Mouse (Mus musculus) neural tube, embryonic 10.5 days (tissue): ENCODE data around the gene Grik4.
A peak's percentile ranks its signal among the peaks of the same experiment; 100 is the strongest.

Experiments
- DNase-seq: peaks from one replicate; pipeline ENCODE4 v3.0.0-alpha.2; 2017; ENCODE audit warnings: low spot score; ENCODE audit errors: extremely low spot score

The Grik4 gene

GRCm38 (mm10) chr9:42906995-42907394 lies 37.3 kb downstream of the Grik4 start:
- no peak for DNase-seq

DNA sequence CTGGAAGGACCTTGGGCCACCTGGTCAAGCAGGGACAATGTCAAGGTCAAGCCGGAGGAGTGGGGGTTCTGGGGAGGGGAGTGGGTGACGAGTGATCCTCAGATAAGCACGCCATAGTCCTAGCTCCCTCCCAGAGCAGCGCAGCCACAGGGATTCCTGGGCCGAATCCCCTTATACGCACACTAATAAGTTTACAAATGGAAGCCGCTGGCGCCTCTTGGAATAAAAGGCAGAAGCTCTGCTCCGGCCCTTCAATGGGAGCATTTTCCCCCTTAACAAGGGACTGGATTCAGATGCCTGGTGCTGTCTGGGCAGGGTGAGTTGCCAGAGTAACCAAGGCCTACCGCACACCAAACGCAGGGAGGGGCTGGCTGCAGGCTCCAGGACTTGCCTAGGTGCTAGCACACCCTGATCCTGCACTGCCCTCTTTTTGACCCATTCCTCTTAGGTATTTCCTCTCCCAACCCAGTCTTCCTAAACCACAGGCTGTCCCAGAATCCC lies 46.2 kb downstream of the Grik4 start:
- DNase-seq, result peak; percentile 49

DNA sequence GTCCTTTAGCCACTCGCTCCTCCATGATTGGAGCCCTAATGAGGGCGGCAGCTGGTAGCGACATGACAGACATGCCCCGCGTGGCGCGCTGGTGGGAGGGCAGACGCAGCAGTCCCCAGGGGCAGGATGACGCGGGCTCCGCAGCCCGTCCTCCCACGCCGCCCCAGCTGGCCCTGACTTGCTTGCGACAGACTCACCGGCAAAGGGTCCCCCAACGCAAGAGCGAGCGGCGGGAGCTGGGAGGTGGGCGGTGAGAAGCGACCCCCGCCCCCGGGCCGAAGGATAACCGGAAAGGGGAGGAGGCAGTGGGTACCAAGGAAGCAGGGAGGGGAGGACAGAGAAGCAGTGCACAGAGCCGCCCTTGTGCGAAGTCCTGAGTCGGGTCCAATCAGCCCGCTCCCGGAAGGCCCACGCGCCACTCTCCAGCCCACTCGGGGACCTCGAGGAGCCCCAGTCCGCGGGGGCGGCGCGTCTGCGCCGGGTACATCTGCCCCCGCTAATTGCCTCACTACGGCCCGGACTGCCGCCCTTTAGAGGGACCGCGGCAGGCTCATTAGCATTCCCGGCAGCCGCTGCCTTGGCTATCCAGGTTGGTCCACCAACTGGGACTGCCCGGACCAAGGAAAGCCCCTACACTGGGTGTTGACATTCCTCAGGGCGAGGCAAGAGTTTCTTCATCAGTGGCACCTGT lies 46.8 kb downstream of the Grik4 start:
- peak; percentile 70 for DNase-seq

GRCm38 (mm10) chr9:42896421-42897210 lies 47.7 kb downstream of the Grik4 start:
- peak; percentile 42 for DNase-seq

- no peak for DNase-seq
Observed at GRCm38 (mm10) chr9:42892765-42893164, 51.5 kb downstream of the Grik4 start.

GRCm38 (mm10) chr9:42887930-42888329 lies 56.4 kb downstream of the Grik4 start:
- no peak for DNase-seq

DNA sequence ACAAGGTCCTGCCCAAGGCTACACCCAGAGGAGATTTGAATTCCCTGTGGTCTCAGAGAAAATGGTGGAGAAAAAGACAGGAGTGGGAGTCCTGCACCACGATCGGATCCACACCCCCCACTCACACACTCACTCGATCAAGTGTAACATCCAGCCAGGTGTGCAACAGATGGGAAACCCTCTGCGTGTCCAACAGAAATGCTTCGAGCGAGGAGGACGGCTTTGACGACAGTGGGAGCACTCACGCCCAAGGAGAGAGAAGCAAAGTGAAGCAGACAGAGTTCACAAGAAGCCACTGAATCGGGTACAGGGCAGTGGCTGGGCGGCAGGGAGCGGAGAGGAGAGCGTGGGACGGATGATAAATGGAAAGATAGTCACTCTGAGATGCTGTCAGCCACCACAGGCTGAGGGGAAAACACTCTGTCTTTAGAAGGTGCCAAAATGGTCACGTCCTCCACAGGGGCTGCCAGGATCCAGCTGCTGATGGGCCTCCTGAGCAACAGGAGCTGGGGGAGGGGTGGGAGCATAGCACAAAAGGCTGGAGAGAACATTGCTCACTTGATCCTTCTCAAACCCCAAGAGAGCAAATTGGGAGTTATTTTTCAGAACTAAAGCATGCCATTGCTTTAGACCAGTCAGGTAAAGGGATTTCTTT lies 58.1 kb downstream of the Grik4 start:
- DNase-seq, result no peak

DNA sequence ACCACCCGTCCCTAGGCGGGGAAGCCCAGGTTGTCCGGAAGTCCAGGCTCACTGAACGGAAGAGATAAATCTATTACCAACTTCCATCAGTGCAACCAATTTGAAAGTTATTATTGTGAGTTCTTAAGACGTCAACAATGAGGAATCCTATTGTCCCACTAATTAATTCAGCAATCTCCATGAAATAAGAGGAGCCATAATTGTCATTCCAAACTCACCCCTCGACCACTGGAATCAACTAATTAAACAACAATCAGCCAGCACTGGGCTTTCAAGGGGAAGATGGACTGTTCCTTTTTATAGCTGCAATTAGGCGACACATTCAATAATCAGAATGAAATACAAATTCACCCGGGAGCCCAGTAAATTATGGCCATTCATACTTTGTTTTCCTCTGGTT lies 58.7 kb downstream of the Grik4 start:
- DNase-seq, result no peak

DNA sequence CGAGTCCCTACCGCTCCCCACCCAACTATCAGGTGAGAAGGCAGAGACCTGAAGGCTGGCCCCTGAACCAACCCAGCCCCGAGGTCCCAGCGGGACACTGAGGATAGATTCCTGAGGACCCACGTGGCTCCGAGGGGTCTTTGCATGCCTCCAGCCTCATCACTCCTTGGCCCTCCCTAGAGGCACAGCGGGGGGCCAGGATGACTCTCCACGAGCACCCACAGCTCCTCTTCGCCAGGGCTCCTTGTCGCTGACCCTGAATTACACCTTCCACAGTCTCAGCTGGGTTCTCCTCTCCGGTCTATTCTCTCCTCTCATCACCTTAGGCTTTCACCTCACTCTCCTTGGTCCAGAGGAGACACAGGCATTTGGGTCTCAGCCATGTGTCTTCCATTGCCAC lies 59.2 kb downstream of the Grik4 start:
- DNase-seq, result no peak

DNA sequence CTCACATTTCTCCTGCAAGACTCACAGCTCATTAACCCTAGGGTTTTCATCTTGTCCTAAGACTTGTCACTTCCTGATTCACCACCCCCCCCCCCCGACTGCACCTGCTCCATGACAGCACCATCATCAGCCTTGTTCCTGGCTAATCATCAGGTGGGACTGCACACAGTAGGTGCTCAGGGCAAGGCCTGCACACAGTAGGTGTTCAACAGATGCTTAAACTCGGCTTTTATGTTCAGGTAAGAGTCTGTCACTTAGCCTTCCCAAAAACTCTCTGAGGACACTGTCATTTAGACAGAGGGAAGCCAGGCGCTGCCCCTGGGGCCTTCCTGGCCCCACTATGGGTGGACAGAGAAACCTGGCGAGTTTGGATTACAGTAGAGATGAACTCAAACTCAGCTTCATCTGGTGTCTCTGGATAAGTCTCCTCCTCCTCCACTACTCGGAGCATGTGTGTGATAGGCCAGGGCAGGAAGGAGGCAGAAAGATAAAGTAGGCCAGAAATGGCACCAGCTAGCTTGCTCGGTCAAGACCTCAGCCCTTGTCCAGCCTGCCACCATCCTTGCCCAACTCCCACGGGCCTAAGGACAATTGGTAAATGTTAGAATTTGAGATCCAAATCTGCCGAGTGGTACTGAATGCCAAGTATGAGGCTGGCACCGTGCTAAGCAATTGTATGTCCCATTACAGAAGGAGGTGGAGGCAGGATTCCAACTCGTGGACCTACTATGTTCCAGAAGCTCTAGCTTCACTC lies 61.1 kb downstream of the Grik4 start:
- DNase-seq, result no peak

- DNase-seq, result no peak
Observed at GRCm38 (mm10) chr9:42882313-42882712, 62.0 kb downstream of the Grik4 start.

DNA sequence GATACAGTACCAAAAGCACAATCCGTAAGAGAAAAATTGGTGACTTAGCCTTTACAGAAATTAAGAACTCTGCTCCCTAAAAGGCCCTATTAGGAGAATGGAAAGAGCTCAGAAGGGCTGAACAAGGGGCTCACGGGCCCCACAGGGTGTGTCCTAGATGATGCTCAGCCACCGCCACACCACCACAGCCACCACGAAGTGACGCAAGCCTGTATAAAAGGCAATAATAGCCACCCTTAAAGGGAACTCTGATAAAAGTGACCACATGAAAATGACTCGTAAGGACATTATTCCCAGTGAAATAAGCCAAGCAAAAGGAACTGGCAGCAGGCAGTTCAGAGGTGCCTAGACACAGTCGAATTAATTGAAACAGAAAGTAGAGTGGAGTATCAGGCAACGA lies 63.3 kb downstream of the Grik4 start:
- no peak for DNase-seq

- no peak for DNase-seq
Observed at GRCm38 (mm10) chr9:42878401-42878800, 65.9 kb downstream of the Grik4 start.

- DNase-seq, result no peak
Observed at GRCm38 (mm10) chr9:42872885-42873284, 71.4 kb downstream of the Grik4 start.

DNA sequence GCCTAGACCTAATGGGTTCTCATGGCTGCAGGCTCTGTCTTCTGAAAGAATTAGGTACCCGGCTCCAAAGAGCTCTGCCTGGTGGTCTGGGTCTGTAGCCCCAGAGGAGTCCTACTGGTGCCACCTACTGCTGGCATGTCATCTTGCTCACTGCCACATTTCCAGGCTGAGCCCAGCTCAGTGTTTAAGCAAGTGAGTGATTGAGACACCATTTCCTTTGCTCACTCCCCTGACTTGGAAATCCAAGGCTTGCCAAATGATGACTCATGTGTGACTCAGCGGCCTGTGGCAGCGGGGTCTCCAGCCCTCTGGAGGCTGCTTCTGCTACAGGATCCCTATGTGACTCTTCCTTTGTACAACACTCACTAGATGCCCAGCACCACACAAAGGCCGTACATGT lies 72.6 kb downstream of the Grik4 start:
- no peak for DNase-seq

- DNase-seq, result no peak
Observed at GRCm38 (mm10) chr9:42870257-42870656, 74.0 kb downstream of the Grik4 start.

DNA sequence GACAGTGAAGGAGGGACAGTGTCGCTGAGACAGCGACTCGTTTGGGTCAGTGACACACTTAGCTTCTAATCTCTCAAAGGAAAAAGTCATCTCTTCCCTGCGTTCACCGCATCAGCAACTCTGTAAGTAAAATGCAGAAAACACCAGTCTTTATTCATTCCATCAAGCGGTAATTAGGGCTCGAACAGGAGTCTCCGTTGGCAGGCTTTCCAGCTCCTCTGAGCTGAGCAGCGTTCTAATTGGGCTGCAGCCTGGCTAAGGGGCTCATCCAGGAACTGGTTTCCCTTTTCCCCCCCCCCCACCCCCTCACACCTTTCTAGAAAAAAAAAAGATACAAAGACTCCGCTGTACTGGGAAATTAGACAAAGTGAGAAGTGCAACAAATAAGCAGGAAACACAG lies 75.8 kb downstream of the Grik4 start:
- no peak for DNase-seq

DNA sequence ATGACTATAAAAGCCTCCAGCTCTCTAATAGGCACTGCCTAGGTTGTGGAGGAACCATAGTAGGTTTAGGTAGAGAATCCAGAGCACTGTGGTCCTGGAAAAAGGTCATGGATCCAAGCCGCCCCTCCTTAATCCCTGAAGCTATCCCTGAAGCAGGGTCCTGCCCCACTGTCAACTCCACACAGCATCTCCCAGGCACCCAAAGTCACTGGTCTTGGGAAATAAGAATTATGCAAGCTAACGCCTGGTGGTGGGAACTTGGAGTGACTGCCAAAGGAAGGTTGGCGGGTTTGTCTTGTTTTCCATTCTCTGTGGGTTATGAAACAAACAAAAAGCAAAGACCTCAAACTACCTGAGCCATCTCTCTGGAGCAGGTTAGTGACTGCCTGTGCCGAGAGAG lies 77.6 kb downstream of the Grik4 start:
- no peak for DNase-seq

DNA sequence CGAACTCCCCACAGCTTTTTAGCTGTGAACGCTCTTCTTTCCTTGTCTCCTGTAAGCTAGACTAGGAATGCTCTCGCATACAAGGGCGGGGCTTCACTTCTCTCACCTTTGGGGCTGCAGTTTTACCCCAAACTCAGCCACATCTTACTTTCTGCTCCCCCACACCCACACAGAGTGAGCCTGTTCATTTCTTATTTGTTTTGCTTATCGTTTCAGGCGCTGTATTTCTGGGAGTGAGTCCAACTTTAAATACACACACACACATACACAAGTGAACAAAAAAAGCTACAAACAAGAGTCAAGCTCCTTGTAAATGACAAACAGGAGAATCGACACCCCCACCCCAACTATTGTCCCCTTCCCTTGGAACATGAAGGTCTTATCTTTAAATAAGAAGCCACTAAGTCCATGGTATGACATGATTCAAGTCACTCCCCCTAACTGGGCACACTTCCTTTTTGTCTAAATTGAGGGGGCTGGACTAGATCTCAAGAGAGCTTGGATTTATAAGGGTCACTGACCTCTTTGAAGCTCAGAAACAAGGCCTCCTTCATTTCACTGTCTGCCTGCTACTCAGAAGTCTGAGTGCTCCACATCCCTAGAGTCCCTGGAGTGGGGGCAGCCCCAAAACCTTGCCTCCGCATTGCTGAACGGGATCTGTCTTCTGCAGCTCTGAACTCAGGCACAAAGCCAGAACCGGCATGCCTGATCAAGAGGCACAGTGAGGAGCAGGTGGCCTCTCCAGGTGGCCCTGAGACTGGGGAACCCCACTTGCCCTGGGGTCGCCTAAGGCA lies 79.1 kb downstream of the Grik4 start:
- DNase-seq, result peak; percentile 32

DNA sequence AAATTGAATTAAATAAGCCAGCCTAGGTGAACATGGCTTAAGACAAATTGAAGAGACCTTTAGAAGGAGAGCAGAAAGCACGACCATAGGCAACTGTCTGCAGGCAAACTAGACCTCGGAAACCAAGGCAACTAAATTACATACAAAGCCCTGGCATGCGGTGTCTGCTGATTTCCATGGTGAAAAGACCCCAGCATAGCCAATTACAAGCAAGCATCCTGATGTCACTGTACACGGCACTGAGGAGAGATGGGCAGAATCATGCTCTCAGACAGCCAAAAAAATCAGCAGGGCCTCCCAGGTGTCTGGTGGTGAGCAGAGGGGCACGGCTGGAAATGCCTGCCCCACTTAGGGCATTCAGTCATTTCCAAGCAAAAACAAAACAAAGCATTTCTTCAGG lies 80.9 kb downstream of the Grik4 start:
- DNase-seq, result no peak

GRCm38 (mm10) chr9:42861711-42862110 lies 82.6 kb downstream of the Grik4 start:
- no peak for DNase-seq
